Mouse (Mus musculus): ENCODE data around the gene Nus1. TPM values are rescaled to one million over a fixed set of nuclear protein-coding genes. Genes with fewer than 3 reads are reported as not detected.
A peak's percentile ranks its signal among the peaks of the same experiment; 100 is the strongest.

Nus1 gene
- total RNA-seq, 1 experiment = 38.4 TPM

DNA sequence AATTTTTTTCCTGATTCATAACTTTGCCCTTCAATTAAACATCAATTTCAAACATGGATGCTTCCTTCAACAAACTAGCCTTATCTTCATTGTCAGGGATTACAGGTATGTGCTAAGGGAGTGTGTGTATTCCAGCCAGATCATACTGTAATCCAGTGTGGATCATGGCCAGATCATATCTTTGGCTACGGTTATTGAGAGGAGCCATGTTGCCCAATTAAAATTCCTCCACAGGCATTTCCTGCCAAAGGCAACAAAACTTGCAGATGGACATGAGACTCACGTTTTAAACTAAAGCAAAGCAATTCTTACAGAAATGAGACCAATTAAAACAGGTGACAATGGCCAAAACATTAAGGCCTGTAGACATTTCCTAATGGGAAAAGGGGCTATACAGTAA lies 889 bp upstream of the Nus1 start:
- Histone ChIP-seq H3K36me3 (ENCODE audit: control insufficient read depth, insufficient read depth, low read length, poor library complexity, severe bottlenecking) (no peaks in the 10 kb centered on the region), H3K4me1 (ENCODE audit: control insufficient read depth in 2 of 2, insufficient read depth in 2 of 2, low read length in 2 of 2, poor library complexity in 1 of 2) (peaks cover 0 to 6% of the 10 kb centered on the region in 2 experiments; a peak in 1 of 4 replicates), H3K4me3 (ENCODE audit: insufficient read depth in 1 of 2, low read depth in 1 of 2, low read length in 2 of 2, poor library complexity in 1 of 2, severe bottlenecking in 1 of 2) (no peak overlapping the region; a peak in 1 of 4 replicates), H3K9ac (ENCODE audit: insufficient read depth, low read depth, low read length, poor library complexity, severe bottlenecking) (no peak overlapping the region), H3K27ac (ENCODE audit: insufficient read depth, low read depth, low read length, poor library complexity, severe bottlenecking) (no peak overlapping the region), H3K9me3 (ENCODE audit: control insufficient read depth, insufficient read depth, low read depth, low read length) (no peaks in the 10 kb centered on the region)
- no peak for TF ChIP-seq HCFC1 (IDR thresholded peaks at IDR 0.05; ENCODE audit: borderline replicate concordance, insufficient read depth, low read length)
- in situ Hi-C loops (cut with MboI; ENCODE audit: low sequenced_read_pairs in 2 of 2, unreplicated experiment in 2 of 2) = no loop called here
- DNase-seq (ENCODE audit: low read depth, low spot score) = no peak

DNA sequence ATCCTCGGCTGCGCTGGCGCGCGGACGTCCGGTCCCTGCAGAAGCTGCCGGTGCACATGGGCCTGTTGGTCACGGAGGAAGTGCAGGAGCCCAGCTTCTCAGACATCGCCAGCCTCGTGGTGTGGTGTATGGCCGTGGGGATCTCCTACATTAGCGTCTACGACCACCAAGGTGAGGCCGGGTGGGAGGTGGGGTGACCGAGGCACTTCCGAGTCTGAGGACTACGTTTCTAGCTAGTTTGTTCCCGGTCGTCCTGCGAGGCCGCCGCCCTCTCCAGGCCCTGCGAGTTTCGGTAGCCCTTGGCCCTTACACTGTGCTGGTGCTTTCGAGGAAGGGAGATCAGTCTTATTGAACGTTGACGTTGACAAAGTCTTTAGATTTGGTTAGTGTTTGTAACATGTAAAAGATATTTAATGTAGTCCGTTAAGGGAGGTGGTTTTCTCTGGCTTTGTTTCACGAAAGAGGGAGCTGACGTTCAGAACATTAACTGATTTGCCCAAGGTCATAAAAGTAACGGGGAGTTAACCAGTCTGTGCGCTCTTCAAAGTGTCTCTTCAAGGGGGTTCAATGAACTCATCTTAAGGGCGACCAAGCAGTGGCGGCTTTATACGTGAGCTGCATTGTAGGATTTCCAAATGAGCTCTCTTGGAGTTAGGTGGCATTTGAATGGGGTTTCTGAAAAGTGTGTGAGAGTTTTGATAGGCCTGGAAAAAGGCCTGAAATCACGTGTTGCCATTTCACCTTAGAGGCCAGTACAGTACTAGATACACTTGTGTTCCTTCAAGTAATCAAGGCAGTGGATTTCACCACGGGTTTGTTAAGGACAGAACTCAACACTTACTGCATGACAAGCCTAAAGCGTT lies 882 bp downstream of the Nus1 start:
- in situ Hi-C loops (cut with MboI; ENCODE audit: low sequenced_read_pairs in 2 of 2, unreplicated experiment in 2 of 2) = no loop called here
- Histone ChIP-seq H3K4me3 (ENCODE audit: insufficient read depth in 1 of 2, low read depth in 1 of 2, low read length in 2 of 2, poor library complexity in 1 of 2, severe bottlenecking in 1 of 2) (peak overlapping the region; percentile 85 to 97), H3K36me3 (ENCODE audit: control insufficient read depth, insufficient read depth, low read length, poor library complexity, severe bottlenecking) (no peaks in the 10 kb centered on the region), H3K9me3 (ENCODE audit: control insufficient read depth, insufficient read depth, low read depth, low read length) (no peaks in the 10 kb centered on the region), H3K9ac (ENCODE audit: insufficient read depth, low read depth, low read length, poor library complexity, severe bottlenecking) (peak overlapping the region; percentile 98), H3K4me1 (ENCODE audit: control insufficient read depth in 2 of 2, insufficient read depth in 2 of 2, low read length in 2 of 2, poor library complexity in 1 of 2) (peaks cover 0 to 7% of the 10 kb centered on the region in 2 experiments; a peak in 1 of 4 replicates), H3K27ac (ENCODE audit: insufficient read depth, low read depth, low read length, poor library complexity, severe bottlenecking) (no peak overlapping the region)
- no peak for TF ChIP-seq MAFK (IDR thresholded peaks at IDR 0.05; ENCODE audit: insufficient read depth, low read depth, low read length)
- no peak for TF ChIP-seq ZC3H11A (IDR thresholded peaks at IDR 0.05; ENCODE audit: borderline replicate concordance, low read depth, low read length)
- TF ChIP-seq CHD2 (IDR thresholded peaks at IDR 0.05; ENCODE audit: low read depth, low read length) = no peak
- DNase-seq (ENCODE audit: low read depth, low spot score) = no peak

DNA sequence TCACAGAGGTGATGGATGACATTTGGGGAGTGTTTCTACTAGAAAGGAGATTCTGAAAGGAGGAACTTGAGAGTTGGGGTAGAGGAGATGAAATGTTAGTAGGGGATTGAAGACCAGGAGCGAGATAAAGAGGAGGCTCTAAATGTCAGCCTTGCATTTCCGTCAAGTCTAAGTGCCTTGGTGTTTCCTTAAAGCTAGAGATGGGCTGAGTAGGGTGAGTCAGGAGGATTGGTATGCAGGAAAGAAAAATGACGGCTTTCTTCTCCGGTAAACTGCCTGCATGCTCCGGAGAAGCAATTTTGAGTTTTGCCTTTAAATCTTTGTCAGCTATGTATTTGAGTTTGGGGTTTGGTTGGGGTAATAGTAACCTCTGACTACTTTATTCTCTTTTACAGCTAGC lies 1.6 kb downstream of the Nus1 start:
- Histone ChIP-seq H3K4me3 (ENCODE audit: insufficient read depth in 1 of 2, low read depth in 1 of 2, low read length in 2 of 2, poor library complexity in 1 of 2, severe bottlenecking in 1 of 2) (peak overlapping the region; percentile 85 to 97), H3K4me1 (ENCODE audit: control insufficient read depth in 2 of 2, insufficient read depth in 2 of 2, low read length in 2 of 2, poor library complexity in 1 of 2) (peaks cover under 1 to 7% of the 10 kb centered on the region in 2 experiments; a peak in 2 of 4 replicates), H3K27ac (ENCODE audit: insufficient read depth, low read depth, low read length, poor library complexity, severe bottlenecking) (no peak overlapping the region), H3K36me3 (ENCODE audit: control insufficient read depth, insufficient read depth, low read length, poor library complexity, severe bottlenecking) (no peaks in the 10 kb centered on the region), H3K9ac (ENCODE audit: insufficient read depth, low read depth, low read length, poor library complexity, severe bottlenecking) (peak overlapping the region; percentile 98; the same call in 1 of the 2 replicates), H3K9me3 (ENCODE audit: control insufficient read depth, insufficient read depth, low read depth, low read length) (no peaks in the 10 kb centered on the region)
- no peak for DNase-seq (ENCODE audit: low read depth, low spot score)
- in situ Hi-C loops (cut with MboI; ENCODE audit: low sequenced_read_pairs in 2 of 2, unreplicated experiment in 2 of 2) = no loop called here
- no peak for TF ChIP-seq CHD2 (IDR thresholded peaks at IDR 0.05; ENCODE audit: low read depth, low read length)
- no peak for TF ChIP-seq HCFC1 (IDR thresholded peaks at IDR 0.05; ENCODE audit: borderline replicate concordance, insufficient read depth, low read length)
- TF ChIP-seq ZC3H11A (IDR thresholded peaks at IDR 0.05; ENCODE audit: borderline replicate concordance, low read depth, low read length) = no peak

DNA sequence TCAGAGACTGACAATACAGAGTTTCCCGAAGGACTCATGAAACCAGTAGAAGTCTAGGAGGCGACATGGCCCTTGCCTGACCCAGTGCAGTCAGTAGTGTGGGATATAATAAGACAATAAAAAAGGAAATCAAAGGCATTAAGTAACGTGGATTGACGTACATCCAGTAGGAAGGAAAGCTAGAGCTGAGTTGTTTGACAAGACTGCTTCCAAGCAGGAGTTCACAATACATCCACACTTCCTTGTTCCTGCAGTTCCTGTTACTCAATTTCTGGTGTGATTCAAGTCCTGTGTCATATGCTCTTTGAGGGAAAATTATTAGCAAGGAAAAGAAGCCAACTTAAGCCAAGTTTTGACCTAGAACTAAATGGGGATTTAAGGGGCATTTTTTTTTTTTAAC lies 2.1 kb downstream of the Nus1 start:
- no peak overlapping the region for H3K9ac ChIP-seq (ENCODE audit: insufficient read depth, low read depth, low read length, poor library complexity, severe bottlenecking)

DNA sequence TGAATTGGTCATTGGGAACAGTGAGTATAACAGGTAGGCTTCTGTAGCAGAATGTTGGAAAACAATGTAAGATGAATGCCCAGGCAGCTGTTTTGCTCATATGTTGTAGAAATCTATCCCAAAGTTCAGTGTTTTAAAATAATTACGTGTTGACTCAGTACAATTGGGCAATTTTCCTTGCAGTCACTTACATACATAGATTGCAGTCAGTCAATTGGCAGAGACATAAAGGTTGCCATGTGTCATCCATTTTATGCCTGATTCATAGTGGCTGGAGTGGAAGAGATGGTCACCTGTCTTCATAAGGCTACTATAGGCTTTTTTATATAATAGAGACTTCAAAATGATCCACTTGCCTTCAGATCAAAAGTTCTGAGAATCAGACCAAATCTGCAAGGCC lies 3.2 kb downstream of the Nus1 start:
- Histone ChIP-seq H3K27ac (ENCODE audit: insufficient read depth, low read depth, low read length, poor library complexity, severe bottlenecking) (no peak overlapping the region), H3K4me3 (ENCODE audit: insufficient read depth in 1 of 2, low read depth in 1 of 2, low read length in 2 of 2, poor library complexity in 1 of 2, severe bottlenecking in 1 of 2) (no peak overlapping the region), H3K9ac (ENCODE audit: insufficient read depth, low read depth, low read length, poor library complexity, severe bottlenecking) (no peak overlapping the region), H3K36me3 (ENCODE audit: control insufficient read depth, insufficient read depth, low read length, poor library complexity, severe bottlenecking) (no peaks in the 10 kb centered on the region), H3K4me1 (ENCODE audit: control insufficient read depth in 2 of 2, insufficient read depth in 2 of 2, low read length in 2 of 2, poor library complexity in 1 of 2) (peaks cover 3 to 7% of the 10 kb centered on the region in 2 experiments; a peak in 2 of 4 replicates), H3K9me3 (ENCODE audit: control insufficient read depth, insufficient read depth, low read depth, low read length) (no peaks in the 10 kb centered on the region)
- TF ChIP-seq HCFC1 (IDR thresholded peaks at IDR 0.05; ENCODE audit: borderline replicate concordance, insufficient read depth, low read length) (no peak), MAFK (IDR thresholded peaks at IDR 0.05; ENCODE audit: insufficient read depth, low read depth, low read length) (no peak), ZC3H11A (IDR thresholded peaks at IDR 0.05; ENCODE audit: borderline replicate concordance, low read depth, low read length) (no peak), CHD2 (IDR thresholded peaks at IDR 0.05; ENCODE audit: low read depth, low read length) (no peak), ZNF384 (IDR thresholded peaks at IDR 0.05; ENCODE audit: low read depth, low read length) (no peak)
- in situ Hi-C loops (cut with MboI; ENCODE audit: low sequenced_read_pairs in 2 of 2, unreplicated experiment in 2 of 2) = no loop called here
- no peak for DNase-seq (ENCODE audit: low read depth, low spot score)

More for the DNA sequence above, 2.1 kb downstream of the Nus1 start:
- no peak for TF ChIP-seq CHD2 (IDR thresholded peaks at IDR 0.05; ENCODE audit: low read depth, low read length)
- TF ChIP-seq HCFC1 (IDR thresholded peaks at IDR 0.05; ENCODE audit: borderline replicate concordance, insufficient read depth, low read length) = no peak
- no peak for TF ChIP-seq ZC3H11A (IDR thresholded peaks at IDR 0.05; ENCODE audit: borderline replicate concordance, low read depth, low read length)
- no peak for TF ChIP-seq MAFK (IDR thresholded peaks at IDR 0.05; ENCODE audit: insufficient read depth, low read depth, low read length)
- no peak for TF ChIP-seq ZNF384 (IDR thresholded peaks at IDR 0.05; ENCODE audit: low read depth, low read length)
- H3K36me3 ChIP-seq (ENCODE audit: control insufficient read depth, insufficient read depth, low read length, poor library complexity, severe bottlenecking) = no peaks in the 10 kb centered on the region
- H3K27ac ChIP-seq (ENCODE audit: insufficient read depth, low read depth, low read length, poor library complexity, severe bottlenecking) = no peak overlapping the region
- H3K4me3 ChIP-seq (ENCODE audit: insufficient read depth in 1 of 2, low read depth in 1 of 2, low read length in 2 of 2, poor library complexity in 1 of 2, severe bottlenecking in 1 of 2) = no peak overlapping the region
- no peaks in the 10 kb centered on the region for H3K9me3 ChIP-seq (ENCODE audit: control insufficient read depth, insufficient read depth, low read depth, low read length)
- no peak for DNase-seq (ENCODE audit: low read depth, low spot score)
- in situ Hi-C loops (cut with MboI; ENCODE audit: low sequenced_read_pairs in 2 of 2, unreplicated experiment in 2 of 2) = no loop called here
- H3K4me1 ChIP-seq (ENCODE audit: control insufficient read depth in 2 of 2, insufficient read depth in 2 of 2, low read length in 2 of 2, poor library complexity in 1 of 2) = peaks cover 2 to 7% of the 10 kb centered on the region in 2 experiments; a peak in 2 of 4 replicates
